Mouse (Mus musculus): ENCODE data around the gene Cox8b. TPM values are rescaled to one million over a fixed set of nuclear protein-coding genes. Genes with fewer than 3 reads are reported as not detected.

Gene Cox8b
- polyA plus RNA-seq, 1 experiment from 2014 or later, result 1.0 TPM

- no peak overlapping the region for H3K4me2 ChIP-seq (ENCODE audit: low read depth, severe bottlenecking)
- no peaks in the 10 kb centered on the region for H3K9me3 ChIP-seq (ENCODE audit: control insufficient read depth, low read length)
- peaks cover 5% of the 10 kb centered on the region; the same call in 1 of the 2 replicates for H3K36me3 ChIP-seq (ENCODE audit: control insufficient read depth, insufficient read depth, low read length)
- no peak for DNase-seq (ENCODE audit: low spot score)
- H3K27me3 ChIP-seq (ENCODE audit: control insufficient read depth, insufficient read depth, low read length), result no peaks in the 10 kb centered on the region
- no peak overlapping the region for H3K27ac ChIP-seq (replicated peaks; ENCODE audit: low read depth, low read length)
- H3K4me3 ChIP-seq (ENCODE audit: low read depth, low read length), result no peak overlapping the region
- H3K9ac ChIP-seq (ENCODE audit: low read length), result no peak overlapping the region
- no peaks in the 10 kb centered on the region for H3K4me1 ChIP-seq (ENCODE audit: control insufficient read depth, insufficient read depth, low read length)
- WGBS, result 89% methylated on average over 4 of the region's 4 CpGs
- ATAC-seq (ENCODE audit: insufficient number of reproducible peaks, low FRiP score, low TSS enrichment, low read depth), result no peak
Observed at GRCm38 (mm10) chr7:140874224-140874623, 26.0 kb downstream of the Cox8b start.

- WGBS, result 87% methylated on average over 12 of the region's 12 CpGs
- H3K27me3 ChIP-seq (ENCODE audit: control insufficient read depth, insufficient read depth, low read length), result no peaks in the 10 kb centered on the region
- DNase-seq (ENCODE audit: low spot score) (no peak), ATAC-seq (ENCODE audit: insufficient number of reproducible peaks, low FRiP score, low TSS enrichment, low read depth) (no peak)
- H3K4me3 ChIP-seq (ENCODE audit: low read depth, low read length), result no peak overlapping the region
- H3K9ac ChIP-seq (ENCODE audit: low read length), result no peak overlapping the region
- H3K4me2 ChIP-seq (ENCODE audit: low read depth, severe bottlenecking), result no peak overlapping the region
- peaks cover 12% of the 10 kb centered on the region for H3K36me3 ChIP-seq (ENCODE audit: control insufficient read depth, insufficient read depth, low read length)
- no peaks in the 10 kb centered on the region for H3K4me1 ChIP-seq (ENCODE audit: control insufficient read depth, insufficient read depth, low read length)
- no peaks in the 10 kb centered on the region for H3K9me3 ChIP-seq (ENCODE audit: control insufficient read depth, low read length)
- H3K27ac ChIP-seq (replicated peaks; ENCODE audit: low read depth, low read length), result no peak overlapping the region
Observed at GRCm38 (mm10) chr7:140864761-140865160, 35.5 kb downstream of the Cox8b start.

- Histone ChIP-seq H3K9me3 (ENCODE audit: control insufficient read depth, low read length) (no peaks in the 10 kb centered on the region), H3K4me3 (ENCODE audit: low read depth, low read length) (no peak overlapping the region), H3K4me1 (ENCODE audit: control insufficient read depth, insufficient read depth, low read length) (peaks cover 7% of the 10 kb centered on the region), H3K4me2 (ENCODE audit: low read depth, severe bottlenecking) (no peak overlapping the region), H3K27ac (replicated peaks; ENCODE audit: low read depth, low read length) (no peak overlapping the region), H3K27me3 (ENCODE audit: control insufficient read depth, insufficient read depth, low read length) (no peaks in the 10 kb centered on the region), H3K9ac (ENCODE audit: low read length) (no peak overlapping the region), H3K36me3 (ENCODE audit: control insufficient read depth, insufficient read depth, low read length) (peaks cover 9% of the 10 kb centered on the region; the same call in 1 of the 2 replicates)
- 85% methylated on average over 5 of the region's 5 CpGs for WGBS
- ATAC-seq (ENCODE audit: insufficient number of reproducible peaks, low FRiP score, low TSS enrichment, low read depth), result no peak
- no peak for DNase-seq (ENCODE audit: low spot score)
Observed at GRCm38 (mm10) chr7:140860728-140861127, 39.5 kb downstream of the Cox8b start.

- Histone ChIP-seq H3K4me2 (ENCODE audit: low read depth, severe bottlenecking) (no peak overlapping the region), H3K9me3 (ENCODE audit: control insufficient read depth, low read length) (no peaks in the 10 kb centered on the region), H3K27ac (replicated peaks; ENCODE audit: low read depth, low read length) (no peak overlapping the region), H3K4me3 (ENCODE audit: low read depth, low read length) (no peak overlapping the region), H3K27me3 (ENCODE audit: control insufficient read depth, insufficient read depth, low read length) (no peaks in the 10 kb centered on the region), H3K4me1 (ENCODE audit: control insufficient read depth, insufficient read depth, low read length) (peaks cover 12% of the 10 kb centered on the region), H3K36me3 (ENCODE audit: control insufficient read depth, insufficient read depth, low read length) (peaks cover 9% of the 10 kb centered on the region; the same call in 1 of the 2 replicates), H3K9ac (ENCODE audit: low read length) (no peak overlapping the region)
- 67% methylated on average over 6 of the region's 6 CpGs for WGBS
- no peak for DNase-seq (ENCODE audit: low spot score)
- ATAC-seq (ENCODE audit: insufficient number of reproducible peaks, low FRiP score, low TSS enrichment, low read depth), result no peak
Observed at GRCm38 (mm10) chr7:140859997-140860396, 40.2 kb downstream of the Cox8b start.

- DNase-seq (ENCODE audit: low spot score) (no peak), ATAC-seq (ENCODE audit: insufficient number of reproducible peaks, low FRiP score, low TSS enrichment, low read depth) (no peak)
- H3K4me2 ChIP-seq (ENCODE audit: low read depth, severe bottlenecking), result no peak overlapping the region
- no peak overlapping the region for H3K27ac ChIP-seq (replicated peaks; ENCODE audit: low read depth, low read length)
- H3K4me1 ChIP-seq (ENCODE audit: control insufficient read depth, insufficient read depth, low read length), result peaks cover 12% of the 10 kb centered on the region
- no peak overlapping the region for H3K9ac ChIP-seq (ENCODE audit: low read length)
- H3K4me3 ChIP-seq (ENCODE audit: low read depth, low read length), result no peak overlapping the region
- WGBS, result 95% methylated on average over 8 of the region's 8 CpGs
- no peaks in the 10 kb centered on the region for H3K27me3 ChIP-seq (ENCODE audit: control insufficient read depth, insufficient read depth, low read length)
- no peaks in the 10 kb centered on the region for H3K9me3 ChIP-seq (ENCODE audit: control insufficient read depth, low read length)
- peaks cover 11% of the 10 kb centered on the region; the same call in 1 of the 2 replicates for H3K36me3 ChIP-seq (ENCODE audit: control insufficient read depth, insufficient read depth, low read length)
Observed at GRCm38 (mm10) chr7:140858746-140859145, 41.5 kb downstream of the Cox8b start.

- Histone ChIP-seq H3K27me3 (ENCODE audit: control insufficient read depth, insufficient read depth, low read length) (no peaks in the 10 kb centered on the region), H3K9me3 (ENCODE audit: control insufficient read depth, low read length) (no peaks in the 10 kb centered on the region), H3K4me3 (ENCODE audit: low read depth, low read length) (peak within 1 kb of the TSS; percentile 74), H3K36me3 (ENCODE audit: control insufficient read depth, insufficient read depth, low read length) (peaks cover 11% of the 10 kb centered on the region; the same call in 1 of the 2 replicates), H3K4me1 (ENCODE audit: control insufficient read depth, insufficient read depth, low read length) (peaks cover 12% of the 10 kb centered on the region), H3K9ac (ENCODE audit: low read length) (peak within 1 kb of the TSS; percentile 82), H3K4me2 (ENCODE audit: low read depth, severe bottlenecking) (peak within 1 kb of the TSS; percentile 100), H3K27ac (replicated peaks; ENCODE audit: low read depth, low read length) (peak within 1 kb of the TSS; percentile 45; the same call in 1 of the 2 replicates)
- ATAC-seq (ENCODE audit: insufficient number of reproducible peaks, low FRiP score, low TSS enrichment, low read depth) (peak; percentile 31; the same call in 1 of the 2 replicates), DNase-seq (ENCODE audit: low spot score) (no peak)
- WGBS, result 41% methylated on average over 40 of the region's 40 CpGs
Observed at GRCm38 (mm10) chr7:140857550-140858505, 42.4 kb downstream of the Cox8b start, which contains the start of gene Bet1l. Gene Bet1l, minus strand, starts transcription at chr7:140857577.

- H3K27me3 ChIP-seq (ENCODE audit: control insufficient read depth, insufficient read depth, low read length), result no peaks in the 10 kb centered on the region
- H3K36me3 ChIP-seq (ENCODE audit: control insufficient read depth, insufficient read depth, low read length), result peaks cover 11% of the 10 kb centered on the region; the same call in 1 of the 2 replicates
- H3K9ac ChIP-seq (ENCODE audit: low read length), result peak within 1 kb of the TSS; percentile 82
- DNase-seq (ENCODE audit: low spot score) (peak; percentile 83), ATAC-seq (ENCODE audit: insufficient number of reproducible peaks, low FRiP score, low TSS enrichment, low read depth) (peak; percentile 65)
- H3K9me3 ChIP-seq (ENCODE audit: control insufficient read depth, low read length), result no peaks in the 10 kb centered on the region
- peak within 1 kb of the TSS; percentile 45; the same call in 1 of the 2 replicates for H3K27ac ChIP-seq (replicated peaks; ENCODE audit: low read depth, low read length)
- H3K4me1 ChIP-seq (ENCODE audit: control insufficient read depth, insufficient read depth, low read length), result peaks cover 12% of the 10 kb centered on the region
- H3K4me3 ChIP-seq (ENCODE audit: low read depth, low read length), result peak within 1 kb of the TSS; percentile 74
- under 1% methylated on average over 50 of the region's 50 CpGs for WGBS
- peak within 1 kb of the TSS; percentile 100 for H3K4me2 ChIP-seq (ENCODE audit: low read depth, severe bottlenecking)
Observed at GRCm38 (mm10) chr7:140856785-140857549, 43.3 kb downstream of the Cox8b start, which contains the start of gene Ric8a. Gene Ric8a, plus strand, starts transcription at chr7:140856957.

Measured in limb, embryonic 11.5 days (tissue).